Mouse (Mus musculus) neural tube, embryonic 14.5 days (tissue): ENCODE measurements around the gene Nckap5. TPM values are rescaled to one million over a fixed set of nuclear protein-coding genes. Genes with fewer than 3 reads are reported as not detected.

ENCODE experiments used
- ATAC-seq: fragments of 200-750 bp; cut with Nextera tagmentation; 2 replicates; pipeline ENCODE4 v1.8.0; 2017; ENCODE audit warnings: low read depth, mild to moderate bottlenecking, moderate TSS enrichment, moderate library complexity
- H3K27ac ChIP-seq: fragments of 300-500 bp; sonication (generic); 2 replicates; pipeline ENCODE4 v1.5.1; 2014; ENCODE audit warnings: low read depth, mild to moderate bottlenecking, control low read depth, low read length, moderate library complexity, mixed read lengths
- H3K27me3 ChIP-seq: fragments of 300-500 bp; sonication (generic); 2 replicates; pipeline ENCODE4 v1.6.1; 2014; ENCODE audit warnings: low read length; ENCODE audit not compliant: control insufficient read depth, insufficient read depth
- H3K36me3 ChIP-seq: fragments of 300-500 bp; sonication (generic); 2 replicates; pipeline ENCODE4 v1.6.1; 2014; ENCODE audit warnings: low read length, mixed read lengths; ENCODE audit not compliant: control insufficient read depth, insufficient read depth
- H3K4me1 ChIP-seq: fragments of 300-500 bp; sonication (generic); 2 replicates; pipeline ENCODE4 v1.6.1; 2014; ENCODE audit warnings: low read length; ENCODE audit not compliant: control insufficient read depth, insufficient read depth
- H3K4me2 ChIP-seq: fragments of 300-500 bp; sonication (generic); 2 replicates; pipeline ENCODE4 v1.6.1; 2014; ENCODE audit warnings: mild to moderate bottlenecking, low read depth, low read length, control low read depth
- H3K4me3 ChIP-seq: fragments of 300-500 bp; sonication (generic); 2 replicates; pipeline ENCODE4 v1.5.1; 2014; ENCODE audit warnings: low read depth, low read length, control low read depth, mixed read lengths
- H3K9ac ChIP-seq: fragments of 300-500 bp; sonication (generic); replicated peaks from 2 replicates; pipeline ENCODE4 v1.6.1; 2014; ENCODE audit warnings: low read depth, mild to moderate bottlenecking, control low read depth, low read length, mixed read lengths
- H3K9me3 ChIP-seq: fragments of 300-500 bp; sonication (generic); 2 replicates; pipeline ENCODE4 v1.6.1; 2016; ENCODE audit warnings: low read length; ENCODE audit not compliant: control insufficient read depth
- WGBS: fragments of 180-500 bp; shearing (Covaris S2); extraction: QIAGEN DNeasy Blood & Tissue Kit; methylation state at CpG from one replicate; pipeline ENCODE4 v1.1.7; 2014; 5-methylcytosine and 5-hydroxymethylcytosine counted together
- polyA plus RNA-seq: library from polyadenylated mRNA; unstranded; fragments of >200 nt; fragmentation: Nextera tagmentation; extraction: Ambion mirVana; gene quantifications from 2 replicates; pipeline ENCODE4 v1.2.1, GENCODE M21; 2014

Nckap5 gene
- polyA plus RNA-seq, 1 experiment from 2014 or later: 19.0 TPM

- Histone ChIP-seq H3K27me3 (no peaks in the 10 kb centered on the region), H3K4me2 (peak overlapping the region; percentile 75), H3K4me3 (peak overlapping the region; percentile 45), H3K27ac (no peak overlapping the region), H3K36me3 (no peaks in the 10 kb centered on the region), H3K4me1 (peaks cover 21% of the 10 kb centered on the region), H3K9ac (peak overlapping the region; percentile 53), H3K9me3 (no peaks in the 10 kb centered on the region)
- WGBS: under 1% methylated on average over 9 of the region's 9 CpGs
- peak; percentile 28; the same call in 1 of the 2 replicates for ATAC-seq
Measured at GRCm38 (mm10) chr1:125910871-125911265, 919.7 kb downstream of the Nckap5 start.

GRCm38 (mm10) chr1:125910211-125910870, 920.3 kb downstream of the Nckap5 start:
- no peaks in the 10 kb centered on the region for H3K9me3 ChIP-seq
- H3K4me3 ChIP-seq: peak overlapping the region; percentile 45
- H3K36me3 ChIP-seq: no peaks in the 10 kb centered on the region
- H3K27ac ChIP-seq: no peak overlapping the region
- no peaks in the 10 kb centered on the region for H3K27me3 ChIP-seq
- ATAC-seq: peak; percentile 52; the same call in 1 of the 2 replicates
- H3K4me1 ChIP-seq: peaks cover 21% of the 10 kb centered on the region
- H3K4me2 ChIP-seq: peak overlapping the region; percentile 75
- 0 out of 2 replicates have a peak overlapping the region, but pooled peaks have one; percentile 16 for H3K9ac ChIP-seq
- 10% methylated on average over 14 of the region's 14 CpGs for WGBS

- Histone ChIP-seq H3K4me2 (no peak overlapping the region), H3K4me3 (no peak overlapping the region), H3K4me1 (no peaks in the 10 kb centered on the region), H3K9me3 (no peaks in the 10 kb centered on the region), H3K27me3 (no peaks in the 10 kb centered on the region), H3K27ac (no peak overlapping the region), H3K9ac (no peak overlapping the region), H3K36me3 (no peaks in the 10 kb centered on the region)
- ATAC-seq: no peak
- 69% methylated on average over 9 of the region's 9 CpGs for WGBS
Measured at GRCm38 (mm10) chr1:125893158-125893557, 937.4 kb downstream of the Nckap5 start.

GRCm38 (mm10) chr1:125870056-125870455, 960.5 kb downstream of the Nckap5 start:
- Histone ChIP-seq H3K9ac (no peak overlapping the region), H3K9me3 (no peaks in the 10 kb centered on the region), H3K27me3 (no peaks in the 10 kb centered on the region), H3K36me3 (no peaks in the 10 kb centered on the region), H3K4me2 (no peak overlapping the region), H3K4me1 (no peaks in the 10 kb centered on the region), H3K27ac (no peak overlapping the region), H3K4me3 (no peak overlapping the region)
- WGBS: 29% methylated on average over 7 of the region's 7 CpGs
- ATAC-seq: no peak
